Mouse (Mus musculus) bone marrow macrophage, adult 2 months (primary cell): ENCODE measurements at regions not wholly inside any gene's neighbourhood (a gene's known extent, or its start where the extent isn't known, plus 50 kb on each side); places are given as distances from the start of the nearest gene placed in this dataset.

Source experiments
- CTCF ChIP-seq: IDR thresholded peaks from 2 replicates; pipeline ENCODE4 v1.5.1; 2012; ENCODE audit warnings: low read depth, mild to moderate bottlenecking, low read length, moderate library complexity
- POLR2A ChIP-seq: IDR thresholded peaks from 2 replicates; pipeline ENCODE4 v1.6.1; 2012; ENCODE audit warnings: mild to moderate bottlenecking, low read depth, low read length, borderline replicate concordance

- TF ChIP-seq POLR2A = no peak
- TF ChIP-seq CTCF = no peak
Observed at GRCm38 (mm10) chr9:23128018-23128369, 94.9 kb upstream of the Bmper start.
